Mouse (Mus musculus) intestine, postnatal 0 days (tissue): ENCODE results near the gene Kcnj13. TPM values are rescaled to one million over a fixed set of nuclear protein-coding genes. Genes with fewer than 3 reads are reported as not detected.

Experiments used
- ATAC-seq: fragments of 200-750 bp; cut with Nextera tagmentation; 2 replicates; pipeline ENCODE4 v1.8.0; 2017; ENCODE audit warnings: mild to moderate bottlenecking, moderate TSS enrichment, moderate library complexity
- H3K27ac ChIP-seq: fragments of 300-500 bp; sonication (generic); 2 replicates; pipeline ENCODE4 v1.5.1; 2014; ENCODE audit warnings: mild to moderate bottlenecking, low read depth, low read length, moderate library complexity
- H3K27me3 ChIP-seq: fragments of 300-500 bp; sonication (generic); replicated peaks from 2 replicates; pipeline ENCODE4 v1.6.1; 2014; ENCODE audit warnings: low read length, mixed read lengths; ENCODE audit not compliant: control insufficient read depth, insufficient read depth
- H3K36me3 ChIP-seq: fragments of 300-500 bp; sonication (generic); 2 replicates; pipeline ENCODE4 v1.6.1; 2014; ENCODE audit warnings: mild to moderate bottlenecking, moderate library complexity; ENCODE audit not compliant: control insufficient read depth, insufficient read depth
- H3K4me1 ChIP-seq: fragments of 300-500 bp; sonication (generic); replicated peaks from 2 replicates; pipeline ENCODE4 v1.6.1; 2014; ENCODE audit warnings: antibody characterized with exemption, low read length, mixed read lengths; ENCODE audit not compliant: control insufficient read depth, insufficient read depth
- H3K4me2 ChIP-seq: fragments of 300-500 bp; sonication (generic); replicated peaks from 2 replicates; pipeline ENCODE4 v1.6.1; 2014; ENCODE audit warnings: low read depth, mild to moderate bottlenecking, moderate library complexity
- H3K4me3 ChIP-seq: fragments of 300-500 bp; sonication (generic); 2 replicates; pipeline ENCODE4 v1.5.1; 2014; ENCODE audit warnings: low read depth, low read length
- H3K9ac ChIP-seq: fragments of 300-500 bp; sonication (generic); 2 replicates; pipeline ENCODE4 v1.6.1; 2014; ENCODE audit warnings: mild to moderate bottlenecking, low read depth, low read length
- H3K9me3 ChIP-seq: fragments of 300-500 bp; sonication (generic); 2 replicates; pipeline ENCODE4 v1.6.1; 2016; ENCODE audit warnings: mixed run types; ENCODE audit not compliant: control insufficient read depth
- CTCF ChIP-seq: sonication (generic); IDR thresholded peaks from 2 replicates; pipeline ENCODE4 v1.5.1; 2016; ENCODE audit warnings: low read depth, mild to moderate bottlenecking, control low read depth, antibody characterized with exemption, moderate library complexity
- WGBS: fragments of 180-500 bp; shearing (Covaris S2); extraction: QIAGEN DNeasy Blood & Tissue Kit; methylation state at CpG from one replicate; pipeline ENCODE4 v1.1.7; 2014; 5-methylcytosine and 5-hydroxymethylcytosine counted together
- polyA plus RNA-seq: library from polyadenylated mRNA; unstranded; fragments of >200 nt; fragmentation: Nextera tagmentation; extraction: Ambion mirVana; gene quantifications from 2 replicates; pipeline ENCODE4 v1.2.1, GENCODE M21; 2015

Gene Kcnj13
- polyA plus RNA-seq, 1 experiment from 2014 or later: 0.70 TPM

DNA sequence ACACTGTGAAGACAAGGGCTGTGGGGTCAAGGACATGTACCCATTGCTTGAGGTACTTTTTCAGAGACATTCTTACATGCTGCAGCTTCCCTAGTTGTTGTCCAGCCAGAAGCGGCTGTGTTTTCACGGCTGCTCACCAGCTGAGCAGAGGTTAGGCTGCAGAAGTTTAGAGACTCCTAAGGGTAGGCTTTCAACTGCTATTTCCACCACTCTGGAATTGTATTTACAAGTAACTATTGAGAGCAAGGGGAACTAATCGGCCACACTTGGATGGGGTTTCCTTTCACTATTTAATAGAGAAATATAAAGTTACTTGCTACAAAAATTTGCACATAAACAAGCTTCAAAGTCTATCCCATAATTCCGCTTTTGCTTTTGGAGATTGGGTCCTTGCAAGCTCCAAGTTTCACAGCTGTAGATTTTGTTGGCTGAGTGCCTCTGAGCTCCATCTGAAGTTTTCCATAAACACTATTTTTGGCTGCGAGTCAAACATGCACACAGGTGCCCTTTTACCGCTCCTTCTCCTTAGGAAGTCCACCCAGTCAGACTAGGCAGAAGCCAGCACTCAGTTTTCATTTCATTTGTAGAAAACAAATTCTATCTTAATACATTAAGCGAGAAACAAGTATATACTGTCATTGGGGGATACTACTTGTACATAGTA lies 2.5 kb upstream of the Kcnj13 start:
- Histone ChIP-seq H3K27ac (no peak overlapping the region), H3K9ac (no peak overlapping the region), H3K4me3 (no peak overlapping the region), H3K27me3 (no peaks in the 10 kb centered on the region), H3K36me3 (no peaks in the 10 kb centered on the region; the same call in 1 of the 2 replicates), H3K4me2 (no peak overlapping the region), H3K4me1 (no peaks in the 10 kb centered on the region), H3K9me3 (no peaks in the 10 kb centered on the region)
- ATAC-seq: no peak
- no peak for TF ChIP-seq CTCF
- WGBS: 68% methylated on average over 7 of the region's 7 CpGs

DNA sequence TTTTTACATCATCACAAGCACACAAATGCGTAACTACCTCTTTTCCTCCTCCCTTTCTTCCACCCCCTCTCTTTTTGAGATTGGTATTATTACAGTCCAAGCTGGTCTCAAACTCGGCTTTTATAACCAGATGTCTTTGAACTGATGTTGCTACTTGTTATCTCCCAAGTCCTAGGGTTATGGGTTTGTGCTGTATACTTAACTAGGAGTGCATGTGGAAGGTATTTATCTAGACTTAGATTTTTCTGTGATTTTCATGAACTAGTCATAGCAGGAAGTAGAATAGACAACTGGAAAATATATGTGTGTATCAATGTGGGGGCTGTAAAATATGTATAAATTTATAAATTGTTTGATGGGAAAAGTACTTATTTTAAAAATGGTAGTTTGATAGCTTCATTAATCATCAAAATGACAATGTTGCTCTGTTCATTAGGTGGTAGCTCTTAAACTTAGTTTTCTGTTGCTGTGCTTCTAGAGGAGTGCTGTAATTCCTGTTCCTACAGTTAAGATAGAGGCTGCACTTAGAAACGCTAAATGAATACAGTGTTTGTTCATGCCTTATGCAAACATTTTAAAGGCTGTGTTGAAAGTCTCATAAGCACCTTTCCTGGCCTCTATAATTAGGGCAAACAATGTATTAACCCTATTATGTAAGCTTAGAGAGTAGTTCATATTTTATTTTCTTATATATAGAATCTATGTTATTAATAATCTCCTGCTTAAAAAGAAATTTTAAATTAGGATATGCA lies 909 bp downstream of the Kcnj13 start:
- Histone ChIP-seq H3K4me1 (no peaks in the 10 kb centered on the region), H3K4me2 (no peak overlapping the region), H3K27me3 (no peaks in the 10 kb centered on the region), H3K36me3 (peaks cover 5% of the 10 kb centered on the region; the same call in 1 of the 2 replicates), H3K9me3 (no peaks in the 10 kb centered on the region), H3K9ac (no peak overlapping the region), H3K27ac (no peak overlapping the region), H3K4me3 (no peak overlapping the region)
- ATAC-seq: no peak
- TF ChIP-seq CTCF: no peak
- WGBS: 50% methylated on average over 3 of the region's 3 CpGs

DNA sequence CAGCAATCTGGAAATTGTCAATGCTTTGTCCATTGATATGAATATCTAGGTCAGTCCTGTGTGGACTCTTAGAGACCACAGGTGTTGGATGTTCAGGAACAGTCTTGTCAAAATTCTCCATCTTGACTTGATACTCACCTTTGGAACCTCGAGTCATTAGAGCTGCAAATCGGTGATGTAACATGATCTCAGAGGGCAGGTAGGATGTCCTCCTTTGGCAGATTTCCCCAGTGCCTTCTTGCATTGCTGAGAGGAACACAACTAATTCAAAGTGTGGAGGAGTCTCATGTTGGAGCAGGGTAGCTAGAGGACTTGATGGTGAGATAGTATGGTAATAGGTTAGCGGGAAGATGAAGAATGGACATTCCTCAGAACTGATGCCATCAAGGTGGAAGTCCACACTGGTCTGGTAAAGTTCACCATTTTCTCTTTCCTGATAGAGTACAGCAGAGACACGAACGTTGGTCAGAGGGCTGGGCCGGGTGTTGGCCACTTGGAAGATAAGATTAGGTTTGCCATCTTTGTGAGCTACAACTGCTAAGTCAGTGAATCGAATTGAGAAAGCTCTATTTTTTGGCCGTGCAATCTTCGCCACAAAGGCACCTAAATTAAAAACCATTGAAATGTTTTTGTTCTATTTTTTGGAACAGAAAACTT lies 8.0 kb downstream of the Kcnj13 start:
- 57% methylated on average over 9 of the region's 9 CpGs for WGBS
- TF ChIP-seq CTCF: no peak
- Histone ChIP-seq H3K27ac (no peak overlapping the region), H3K4me2 (no peak overlapping the region), H3K36me3 (peaks cover 15% of the 10 kb centered on the region; the same call in 1 of the 2 replicates), H3K9ac (no peak overlapping the region), H3K4me3 (no peak overlapping the region), H3K4me1 (no peaks in the 10 kb centered on the region), H3K27me3 (no peaks in the 10 kb centered on the region), H3K9me3 (no peaks in the 10 kb centered on the region)
- ATAC-seq: no peak; the same call in 1 of the 2 replicates

DNA sequence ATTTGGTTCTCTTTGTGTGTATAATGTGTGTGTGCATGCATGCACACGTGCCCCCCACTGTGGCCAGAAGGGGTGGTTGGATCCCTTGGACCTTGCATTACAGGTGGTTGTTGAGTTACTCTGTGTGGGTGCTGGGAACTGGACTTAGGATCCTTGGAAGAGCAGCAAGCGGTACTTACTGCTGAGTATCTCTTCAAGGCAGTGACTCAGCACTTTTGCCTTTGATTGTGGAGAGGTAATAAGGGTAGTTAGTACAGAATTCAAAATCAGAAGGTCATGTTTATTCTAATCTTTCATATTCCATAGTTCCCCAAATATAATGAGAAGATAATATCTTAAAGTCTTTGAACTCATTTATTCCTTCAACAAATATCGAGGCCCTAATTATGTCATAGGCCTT lies 13.4 kb downstream of the Kcnj13 start:
- Histone ChIP-seq H3K4me2 (no peak overlapping the region), H3K27ac (no peak overlapping the region), H3K27me3 (no peaks in the 10 kb centered on the region), H3K4me3 (no peak overlapping the region), H3K4me1 (no peaks in the 10 kb centered on the region), H3K9me3 (no peaks in the 10 kb centered on the region), H3K36me3 (peaks cover 11% of the 10 kb centered on the region), H3K9ac (no peak overlapping the region)
- WGBS: 80% methylated on average over 3 of the region's 3 CpGs
- no peak for ATAC-seq
- TF ChIP-seq CTCF: no peak

DNA sequence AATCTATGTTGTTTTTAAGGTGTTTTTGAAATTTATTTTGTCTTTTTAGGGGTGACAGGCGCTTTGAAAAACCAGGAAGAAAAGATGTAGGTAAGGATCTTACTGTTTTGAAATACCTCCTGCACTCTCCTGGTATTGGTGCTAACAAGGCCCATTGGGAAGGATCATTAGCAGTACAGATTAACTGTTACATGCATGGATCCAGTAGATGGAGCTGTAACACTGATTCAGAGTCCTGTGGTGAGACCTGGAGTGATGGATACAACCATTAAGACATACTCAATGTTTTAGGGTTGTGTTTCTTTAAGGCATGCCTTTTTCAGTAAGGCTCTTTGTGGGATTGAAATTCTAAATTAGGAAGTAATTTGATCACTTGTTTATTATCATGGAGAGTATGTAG lies 14.6 kb downstream of the Kcnj13 start:
- TF ChIP-seq CTCF: peak; percentile 71
- 89% methylated on average over 1 of the region's 1 CpGs for WGBS
- no peak for ATAC-seq

DNA sequence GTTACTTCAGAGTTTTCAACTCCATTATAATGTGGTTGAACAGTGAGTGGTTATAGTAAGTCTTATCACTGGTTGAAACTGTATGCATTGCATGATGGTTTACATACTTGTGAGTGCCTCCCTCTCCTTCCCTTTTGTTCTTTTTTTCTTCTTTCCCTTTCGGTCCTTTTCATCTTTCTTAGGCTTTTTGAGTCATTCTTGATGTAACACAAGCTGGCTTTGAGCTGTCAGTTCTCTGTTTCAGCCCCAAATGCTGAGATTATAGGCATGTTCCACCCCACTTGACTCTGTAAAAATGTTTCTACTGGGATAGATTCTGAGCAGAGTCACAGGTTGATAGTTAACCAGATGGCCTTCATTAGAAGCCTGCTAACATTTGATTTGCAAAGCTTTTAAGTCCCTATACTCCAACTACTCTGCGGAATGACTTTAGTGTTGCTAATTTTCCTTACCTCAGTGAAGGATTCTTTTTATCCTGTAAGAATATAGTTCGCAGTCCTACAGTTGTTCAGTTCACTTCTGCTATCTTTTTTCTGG lies 16.4 kb downstream of the Kcnj13 start:
- Histone ChIP-seq H3K9ac (no peak overlapping the region), H3K4me2 (no peak overlapping the region), H3K36me3 (peaks cover 18% of the 10 kb centered on the region), H3K4me3 (no peak overlapping the region), H3K4me1 (no peaks in the 10 kb centered on the region), H3K27me3 (no peaks in the 10 kb centered on the region), H3K27ac (no peak overlapping the region), H3K9me3 (no peaks in the 10 kb centered on the region)
- TF ChIP-seq CTCF: no peak
- no peak for ATAC-seq
- whole genome bisulfite sequencing: 79% methylated on average over 3 of the region's 3 CpGs

More for the DNA sequence above, 14.6 kb downstream of the Kcnj13 start:
- Histone ChIP-seq H3K27me3 (no peaks in the 10 kb centered on the region), H3K4me3 (no peak overlapping the region), H3K36me3 (peaks cover 11% of the 10 kb centered on the region), H3K27ac (no peak overlapping the region), H3K4me1 (no peaks in the 10 kb centered on the region), H3K4me2 (no peak overlapping the region), H3K9ac (no peak overlapping the region), H3K9me3 (no peaks in the 10 kb centered on the region)
